Mouse (Mus musculus): ENCODE data around the gene Mpv17.

DNA sequence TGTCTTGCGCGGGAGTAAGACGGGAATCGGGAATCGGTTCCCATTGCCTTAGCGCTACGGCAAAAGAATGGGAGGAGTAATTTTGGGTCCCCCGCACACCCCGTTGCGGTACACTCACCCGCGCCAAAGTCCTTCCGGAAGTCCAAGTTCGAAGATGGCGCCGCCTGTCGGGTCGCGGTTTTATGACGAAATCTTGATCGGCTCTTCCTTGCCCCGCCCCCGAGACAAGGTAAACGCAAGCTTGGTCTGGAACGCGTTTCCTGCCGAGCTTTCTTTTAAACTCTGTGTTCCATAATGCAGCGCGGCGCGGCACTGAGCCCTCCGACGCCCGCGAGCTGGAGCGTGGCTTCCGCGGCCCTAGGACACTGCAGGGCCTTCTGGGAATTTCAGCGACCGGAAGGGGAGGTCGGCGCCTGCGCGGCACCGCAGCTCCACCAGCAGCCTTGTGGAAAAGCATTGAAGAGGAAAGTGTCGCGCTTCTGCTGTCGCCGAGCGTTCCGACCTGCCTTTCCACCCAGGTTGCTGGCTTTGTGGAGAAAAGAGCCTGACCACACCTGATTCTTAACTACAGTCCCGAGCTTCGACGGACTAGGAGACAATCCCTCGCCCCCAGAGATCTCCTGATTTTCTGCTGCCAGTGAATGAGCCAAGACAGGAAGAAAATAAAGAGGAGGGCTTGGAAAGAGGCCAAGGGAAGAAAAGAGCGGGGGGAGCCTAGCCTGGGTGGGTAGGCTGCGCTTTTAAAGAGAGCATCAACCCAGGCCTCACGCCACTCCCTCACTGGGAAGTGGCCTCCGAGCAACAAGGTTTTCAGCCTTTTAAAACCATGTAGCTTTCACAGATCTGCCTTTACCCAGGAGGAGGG is 25.9 kb upstream of the Mpv17 start, which contains the start of the genes Gm29609 and Gtf3c2:
- TF ChIP-seq USF1 (IDR thresholded peaks at IDR 0.05; ENCODE audit: low read depth), result no peak
- peak; percentile 90 for TF ChIP-seq POLR2A (IDR thresholded peaks at IDR 0.05; ENCODE audit: insufficient read length, low read depth)
- peak; percentile 78 for TF ChIP-seq POLR2AphosphoS2 (IDR thresholded peaks at IDR 0.05; ENCODE audit: insufficient read length, low read depth)
- peak in 1 of 3 experiments; percentile 2 for TF ChIP-seq MYOG (IDR thresholded peaks at IDR 0.05; ENCODE audit: control insufficient read depth in 1 of 3, insufficient read depth in 1 of 3, insufficient read length in 2 of 3, low read depth in 2 of 3)
- TF ChIP-seq MYOD1 (IDR thresholded peaks at IDR 0.05; ENCODE audit: control insufficient read depth in 1 of 3, insufficient read length in 2 of 3, low read depth in 2 of 3), result no peak
- no peak for TF ChIP-seq TCF12 (IDR thresholded peaks at IDR 0.05; ENCODE audit: insufficient read depth, poor library complexity, severe bottlenecking)
- TF ChIP-seq TCF3 (IDR thresholded peaks at IDR 0.05; ENCODE audit: insufficient read length, low read depth), result no peak
- no peak for TF ChIP-seq MAX (IDR thresholded peaks at IDR 0.05; ENCODE audit: low read depth)
- TF ChIP-seq E2F4 (IDR thresholded peaks at IDR 0.05; ENCODE audit: insufficient read depth), result peak; percentile 79
- TF ChIP-seq REST (IDR thresholded peaks at IDR 0.05; ENCODE audit: insufficient read depth, insufficient read length), result no peak

Data from myocyte (in vitro differentiated cells).